Mouse (Mus musculus) thymus, adult 2 months (tissue): ENCODE data around the gene Ccdc152.

Experiments used
- CTCF ChIP-seq: fragments of 200-500 bp; IDR thresholded peaks from 2 replicates; pipeline ENCODE4 v1.5.1; 2012; ENCODE audit warnings: mild to moderate bottlenecking, control low read depth, low read length, moderate library complexity, borderline replicate concordance; ENCODE audit not compliant: control insufficient read depth, poor library complexity, insufficient read depth; ENCODE audit errors: extremely low read depth
- POLR2A ChIP-seq: fragments of 200-500 bp; IDR thresholded peaks from 2 replicates; pipeline ENCODE4 v1.6.1; 2012; ENCODE audit warnings: mild to moderate bottlenecking, low read length, control low read depth, moderate library complexity; ENCODE audit not compliant: control insufficient read depth, poor library complexity, insufficient read depth; ENCODE audit errors: extremely low read depth

- TF ChIP-seq CTCF, result no peak
- TF ChIP-seq POLR2A, result no peak
Measured at GRCm38 (mm10) chr15:3262883-3263282, 40.4 kb downstream of the Ccdc152 start.
